Mouse (Mus musculus): ENCODE results near the gene Dusp15. TPM values are rescaled to one million over a fixed set of nuclear protein-coding genes. Genes with fewer than 3 reads are reported as not detected.

Gene Dusp15
- total RNA-seq (2015; ENCODE audit: low replicate concordance) (not detected in 2 replicates), total RNA-seq (2017; ENCODE audit: low replicate concordance) (not detected in 2 replicates)

DNA sequence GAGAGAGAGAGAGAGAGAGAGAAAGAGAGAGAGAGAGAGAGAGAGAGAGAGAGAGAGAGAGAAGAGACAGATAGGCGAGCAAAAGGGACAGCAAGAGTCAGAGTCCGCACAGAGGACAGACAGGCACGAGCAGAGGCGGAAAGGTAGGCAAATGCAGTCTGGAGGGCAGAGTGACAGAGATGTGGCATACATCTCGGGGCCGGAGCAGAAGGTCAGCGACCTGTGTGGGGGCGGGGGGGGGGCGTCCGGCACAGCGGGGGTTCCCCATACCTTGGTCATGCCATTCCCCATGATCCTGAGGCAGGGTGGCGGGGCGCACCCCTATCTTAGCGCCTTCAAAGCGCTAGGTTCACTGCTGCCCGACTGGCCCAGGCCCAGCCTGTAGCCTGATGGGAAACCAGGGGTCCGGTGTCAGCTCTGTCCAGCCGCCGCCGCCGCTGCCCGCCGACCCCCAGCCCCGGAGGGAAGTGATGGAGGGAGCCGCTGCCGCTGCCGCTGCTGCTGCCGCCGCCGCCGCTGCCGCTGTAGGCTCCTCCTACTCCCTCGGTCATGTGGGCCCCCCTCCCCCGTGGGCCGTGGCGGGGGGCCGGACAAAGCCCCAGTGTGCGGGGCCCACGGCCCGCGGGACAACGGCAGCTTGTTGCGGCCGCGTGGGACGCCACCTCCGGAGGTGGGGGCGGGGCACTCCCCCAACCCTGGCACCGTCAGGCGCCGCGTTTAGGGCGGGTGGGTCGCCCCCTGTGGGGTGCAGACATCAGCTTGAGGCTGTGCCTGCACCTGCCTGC lies at the start of gene Dusp15:
Dusp15 (minus strand) TSS at position 634 of the 785 bp plus-strand sequence.
- ATAC-seq (replicated peaks; ENCODE audit: low FRiP score, poor library complexity, severe bottlenecking) = no peak

DNA sequence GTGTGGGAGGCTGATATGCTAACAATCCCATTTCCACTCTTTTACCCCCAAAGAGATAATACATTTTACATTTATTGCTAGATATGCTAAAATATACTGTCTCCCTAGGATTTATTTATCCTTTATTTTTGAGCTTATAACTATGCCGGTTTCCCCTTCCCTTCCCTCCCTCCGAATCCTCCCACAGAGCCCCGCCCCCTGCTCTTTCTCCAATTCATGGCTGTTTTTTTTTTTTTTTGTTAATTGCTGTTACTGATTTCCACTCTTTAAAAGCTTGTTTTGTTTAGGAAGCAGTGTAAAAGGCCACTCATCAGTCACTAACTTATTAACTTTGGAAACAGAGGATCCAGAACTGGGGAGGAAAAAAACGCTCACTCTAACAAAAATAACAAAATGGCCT lies 45.5 kb upstream of the Dusp15 start:
- no peak for ATAC-seq (replicated peaks; ENCODE audit: low FRiP score, poor library complexity, severe bottlenecking)

DNA sequence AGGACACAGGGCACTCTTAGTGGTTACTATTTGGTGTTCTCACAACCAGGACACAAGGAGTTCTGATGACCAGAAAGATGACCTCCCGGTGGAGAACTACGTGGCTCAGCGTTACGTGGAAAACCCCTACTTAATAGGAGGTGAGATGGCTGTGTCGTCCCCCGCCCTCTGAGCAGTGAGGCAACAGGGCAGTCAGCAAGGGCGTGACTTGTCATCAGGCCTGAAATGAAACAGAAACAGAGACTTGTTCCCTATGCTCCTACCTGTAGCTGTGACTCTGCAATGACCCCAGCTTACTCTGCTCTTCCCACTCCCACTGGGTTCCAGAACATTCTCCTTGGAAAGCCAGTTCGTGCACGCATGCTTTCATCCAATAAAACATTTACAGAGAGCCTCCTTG lies 40.0 kb upstream of the Dusp15 start:
- no peak for ATAC-seq (replicated peaks; ENCODE audit: low FRiP score, poor library complexity, severe bottlenecking)

DNA sequence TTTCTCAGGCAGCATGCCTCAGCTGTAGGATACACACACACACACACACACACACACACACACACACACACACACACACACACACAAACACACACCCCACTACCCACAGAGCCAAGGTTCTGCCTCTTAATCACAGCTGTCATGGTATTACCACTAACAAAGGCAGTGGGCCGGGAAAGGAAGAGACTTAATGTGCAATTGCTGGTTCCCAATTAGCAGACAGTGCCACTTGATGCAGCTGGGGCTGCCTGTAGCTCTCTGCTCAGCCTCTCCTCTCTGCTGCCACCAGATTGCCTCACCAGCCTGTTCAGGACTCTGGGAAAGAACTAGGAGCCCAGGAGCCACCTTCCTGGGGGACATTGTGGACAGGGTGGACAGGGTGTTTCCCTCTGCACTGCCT lies 34.1 kb upstream of the Dusp15 start:
- no peak for ATAC-seq (replicated peaks; ENCODE audit: low FRiP score, poor library complexity, severe bottlenecking)

DNA sequence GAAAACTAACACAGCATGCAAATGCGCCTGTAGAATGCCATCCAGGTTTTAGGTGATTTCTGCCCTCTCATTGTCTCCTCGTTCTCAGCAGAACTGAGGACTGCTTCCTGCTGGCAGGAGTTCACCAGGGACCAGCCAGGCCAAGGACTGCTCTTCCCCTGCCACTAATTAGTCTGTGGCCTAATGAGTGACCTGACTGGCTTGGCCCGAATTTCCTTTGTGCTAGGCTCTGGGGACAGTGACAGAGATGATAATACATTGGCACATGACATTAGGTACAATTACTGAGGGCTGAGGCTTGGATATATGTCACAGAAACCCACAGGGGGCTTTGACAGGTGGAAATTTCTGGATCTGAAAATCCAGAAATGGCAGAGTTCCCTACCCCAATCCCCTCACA lies 25.5 kb upstream of the Dusp15 start:
- no peak for ATAC-seq (replicated peaks; ENCODE audit: low FRiP score, poor library complexity, severe bottlenecking)

- no peak for ATAC-seq (replicated peaks; ENCODE audit: low FRiP score, poor library complexity, severe bottlenecking)
These were observed 14.1 kb upstream of the Dusp15 start for GRCm38 (mm10) chr2:152965555-152965954.

DNA sequence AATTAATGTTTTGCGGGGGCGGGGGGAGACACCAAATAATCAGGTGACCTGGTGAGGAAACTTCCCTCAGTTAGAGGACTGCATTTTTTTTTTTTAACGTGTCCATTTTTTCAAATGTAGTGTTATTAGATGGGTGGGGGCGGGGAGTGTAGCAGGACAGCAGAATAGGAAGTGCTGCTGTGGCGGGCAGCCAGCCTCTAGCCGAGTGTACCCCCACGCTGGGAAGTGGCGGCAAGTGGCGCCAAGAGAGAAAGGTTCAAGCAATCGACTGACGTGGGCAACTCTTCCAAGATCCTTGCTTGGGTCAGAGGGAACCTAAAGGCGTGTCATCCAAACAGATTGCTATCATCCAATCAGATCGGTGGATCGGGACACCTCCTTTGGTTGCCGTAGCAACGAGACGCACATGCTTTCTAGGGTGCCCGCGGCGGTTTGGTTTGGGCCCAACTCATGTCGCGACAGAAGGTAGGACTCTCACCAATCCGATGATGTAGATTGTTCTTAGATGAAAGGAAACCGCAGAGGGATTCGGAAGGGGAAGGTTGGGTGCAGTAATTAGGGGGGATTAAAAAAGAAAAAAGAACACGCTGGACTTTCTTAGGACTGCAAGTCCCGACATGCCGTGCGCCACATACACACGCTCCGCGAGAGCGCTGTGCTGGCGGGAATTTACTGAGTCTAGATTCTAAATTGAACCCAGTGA lies 10.7 kb upstream of the Dusp15 start, which contains the start of gene Ttll9:
Ttll9 (plus strand) TSS at position 395 of the 703 bp plus-strand sequence.
- ATAC-seq (replicated peaks; ENCODE audit: low FRiP score, poor library complexity, severe bottlenecking) = no peak

- ATAC-seq (replicated peaks; ENCODE audit: low FRiP score, poor library complexity, severe bottlenecking) = no peak
These were observed 6.6 kb upstream of the Dusp15 start for GRCm38 (mm10) chr2:152958116-152958515.

DNA sequence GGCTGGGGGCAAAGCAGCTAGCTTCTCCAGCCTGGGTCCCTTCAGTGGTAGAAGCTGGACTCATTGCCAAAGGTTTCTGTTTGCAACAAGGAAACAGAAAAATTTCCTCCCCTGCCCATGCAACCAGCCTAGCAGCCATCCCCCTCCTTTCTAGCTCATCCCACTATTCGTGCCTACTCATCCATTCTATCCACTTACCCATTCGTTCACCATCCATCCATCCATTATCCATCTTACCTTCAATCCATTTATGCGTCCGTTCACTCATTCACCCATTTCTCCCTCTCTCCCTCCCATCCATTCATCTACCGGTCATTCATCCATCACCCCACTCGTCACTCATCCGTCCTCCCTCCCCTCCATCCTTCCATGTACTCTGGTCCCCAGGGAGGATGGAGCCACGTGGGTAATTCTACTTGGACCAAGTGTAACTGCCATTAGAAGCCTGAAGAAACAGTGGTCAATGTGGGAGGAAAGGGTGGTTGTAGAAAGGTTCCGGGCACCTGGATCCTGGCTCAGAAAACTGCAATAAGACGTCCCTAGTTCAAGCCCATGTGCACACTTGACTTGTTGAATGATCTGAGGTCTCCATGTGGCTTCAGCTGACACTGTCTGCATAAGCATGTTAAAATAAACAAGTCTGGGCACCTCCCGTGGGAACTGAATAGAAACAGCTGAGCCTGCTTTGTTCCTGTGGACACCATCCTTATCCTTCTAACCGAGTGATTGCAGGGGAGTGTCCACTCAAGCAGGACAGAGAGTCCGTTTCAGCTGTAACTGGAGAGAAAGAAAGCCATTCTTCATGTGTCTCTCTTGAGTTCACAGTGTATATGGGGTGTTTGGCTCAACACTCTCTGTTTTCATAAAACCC lies 587 bp upstream of the Dusp15 start:
- no peak for ATAC-seq (replicated peaks; ENCODE audit: low FRiP score, poor library complexity, severe bottlenecking)

DNA sequence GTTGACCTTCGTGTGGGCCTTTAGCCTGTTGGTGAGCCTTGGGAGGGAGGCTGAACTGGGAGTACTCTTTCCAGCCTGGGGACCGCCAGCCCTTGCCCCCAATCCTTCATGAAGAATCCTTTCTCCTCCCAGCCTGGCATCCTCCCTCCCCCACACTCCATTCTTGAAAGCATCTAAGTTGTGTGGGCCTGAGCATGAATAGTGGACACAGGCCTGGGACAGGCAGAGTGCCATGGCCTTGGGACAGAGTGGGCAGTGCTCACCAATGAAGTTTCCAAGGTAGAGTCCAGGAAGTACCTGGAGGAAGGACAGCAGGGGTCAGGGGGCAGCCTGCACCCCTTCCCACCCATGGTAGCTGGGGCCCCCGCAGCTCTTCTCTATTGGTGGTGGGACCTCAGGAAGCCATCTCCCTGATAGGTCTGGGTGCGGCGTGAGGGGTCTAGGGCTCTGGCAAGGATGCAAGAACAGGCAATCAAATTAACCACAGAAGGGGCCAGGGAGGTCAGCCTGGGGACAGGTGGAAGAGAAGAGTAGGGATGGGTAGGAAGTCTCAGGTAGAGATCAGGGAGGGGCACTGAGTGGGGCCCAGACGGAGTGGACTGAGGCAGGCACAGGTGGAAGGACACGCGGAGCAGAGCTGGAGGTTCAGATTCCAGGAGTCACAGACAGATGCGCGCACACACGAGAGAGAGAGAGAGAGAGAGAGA lies 987 bp downstream of the Dusp15 start:
- ATAC-seq (replicated peaks; ENCODE audit: low FRiP score, poor library complexity, severe bottlenecking) = no peak

GRCm38 (mm10) chr2:152948438-152949020 lies 3.0 kb downstream of the Dusp15 start:
- no peak for ATAC-seq (replicated peaks; ENCODE audit: low FRiP score, poor library complexity, severe bottlenecking)

DNA sequence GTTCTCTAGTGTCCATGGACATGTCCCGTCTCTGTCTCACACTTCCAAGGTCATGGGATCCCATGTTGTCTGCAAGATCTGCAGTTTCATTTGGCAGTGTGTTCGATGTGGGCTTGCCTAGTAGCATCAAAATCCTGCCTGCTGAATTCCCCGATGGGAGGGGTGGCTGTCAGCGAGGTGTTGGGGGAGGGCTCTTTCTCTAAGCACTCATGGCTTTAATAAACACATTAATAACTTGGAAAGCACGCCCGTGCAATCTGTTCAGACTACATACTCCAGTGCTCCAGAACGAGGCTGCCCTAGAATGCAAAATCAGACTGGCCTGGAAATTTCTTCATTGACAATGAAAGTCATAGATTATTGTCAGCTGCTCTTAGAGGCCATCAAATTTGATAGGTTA lies 4.4 kb downstream of the Dusp15 start:
- ATAC-seq (replicated peaks; ENCODE audit: low FRiP score, poor library complexity, severe bottlenecking) = no peak

- no peak for ATAC-seq (replicated peaks; ENCODE audit: low FRiP score, poor library complexity, severe bottlenecking)
These were observed 7.5 kb downstream of the Dusp15 start for GRCm38 (mm10) chr2:152944013-152944412.

DNA sequence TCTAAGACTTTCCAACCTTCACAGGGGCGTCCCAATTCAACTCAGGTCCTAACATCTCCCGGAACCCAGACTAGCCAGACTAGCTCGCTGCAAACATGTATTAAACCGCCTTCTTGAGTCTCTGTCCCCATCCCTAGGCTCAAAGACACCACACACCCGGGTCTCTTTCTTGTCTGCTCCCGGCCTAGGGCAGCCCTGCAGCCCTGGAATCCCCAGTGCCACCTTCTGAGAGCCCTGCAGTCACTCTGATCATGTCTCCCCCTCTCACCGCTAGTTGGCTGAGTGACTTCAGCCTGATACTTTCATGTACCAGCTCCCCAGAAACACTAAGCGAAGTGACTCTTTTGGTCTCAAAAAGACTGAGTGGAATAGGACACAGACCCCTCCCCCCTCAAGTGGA lies 7.9 kb downstream of the Dusp15 start:
- no peak for ATAC-seq (replicated peaks; ENCODE audit: low FRiP score, poor library complexity, severe bottlenecking)

GRCm38 (mm10) chr2:152942898-152943515 lies 8.5 kb downstream of the Dusp15 start:
- no peak for ATAC-seq (replicated peaks; ENCODE audit: low FRiP score, poor library complexity, severe bottlenecking)

DNA sequence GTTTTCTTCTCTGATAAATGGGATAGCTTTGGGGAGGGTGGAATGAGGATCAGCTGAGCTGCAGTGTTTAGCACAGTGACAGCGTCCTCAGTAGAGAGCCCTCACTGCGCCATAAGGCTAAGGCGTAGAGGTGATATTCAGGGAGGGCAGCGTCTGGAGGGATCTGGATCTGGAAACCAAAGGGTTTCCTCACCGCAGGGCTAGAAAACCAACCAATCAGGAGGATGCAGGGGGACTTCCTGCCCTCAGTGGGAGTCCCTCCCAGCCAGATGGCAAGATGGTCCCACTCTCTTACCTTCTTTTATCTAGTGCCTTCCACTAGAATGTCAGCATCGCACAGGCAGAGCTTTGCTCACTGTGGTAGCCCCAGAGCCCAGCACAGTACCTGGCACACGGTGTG lies 9.7 kb downstream of the Dusp15 start:
- ATAC-seq (replicated peaks; ENCODE audit: low FRiP score, poor library complexity, severe bottlenecking) = no peak

DNA sequence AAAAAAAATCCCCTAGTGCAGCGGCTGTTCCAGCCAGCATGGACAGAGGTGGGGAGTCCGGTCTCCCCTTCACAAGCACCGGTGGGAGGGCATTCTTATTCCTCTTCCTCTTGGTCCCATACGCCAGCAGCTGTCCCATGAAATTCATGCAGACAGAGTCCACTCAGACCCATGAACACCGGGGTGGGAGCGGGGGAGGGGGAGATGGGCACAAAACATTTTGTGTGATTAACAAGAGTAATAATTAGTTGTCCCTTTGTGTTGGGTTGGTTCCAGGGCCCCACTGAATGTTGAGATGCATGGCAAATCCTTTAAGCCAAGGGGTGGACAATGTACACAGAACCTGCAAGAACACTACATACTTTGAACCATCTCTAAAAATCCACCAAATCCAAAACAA lies 10.4 kb downstream of the Dusp15 start:
- no peak for ATAC-seq (replicated peaks; ENCODE audit: low FRiP score, poor library complexity, severe bottlenecking)

DNA sequence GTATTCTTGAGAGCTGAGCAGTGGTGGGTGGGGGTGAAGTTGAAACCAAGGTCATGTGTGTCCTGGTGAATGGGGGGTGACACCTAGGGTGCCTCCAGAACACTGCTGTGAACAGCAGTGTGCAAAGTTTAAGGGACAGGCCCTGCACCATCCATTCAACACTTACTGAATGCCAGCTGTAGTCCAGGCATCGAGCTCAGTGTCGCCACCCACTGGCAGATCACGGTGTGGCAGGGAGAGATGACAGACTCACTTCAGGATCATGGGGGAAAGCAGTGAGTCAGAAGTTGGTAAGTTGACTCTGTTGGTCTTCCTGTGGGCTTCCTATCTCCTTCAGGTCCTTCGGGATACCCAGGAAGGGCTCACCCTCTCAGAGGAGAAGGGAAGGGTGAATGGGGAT lies 11.7 kb downstream of the Dusp15 start:
- no peak for ATAC-seq (replicated peaks; ENCODE audit: low FRiP score, poor library complexity, severe bottlenecking)

DNA sequence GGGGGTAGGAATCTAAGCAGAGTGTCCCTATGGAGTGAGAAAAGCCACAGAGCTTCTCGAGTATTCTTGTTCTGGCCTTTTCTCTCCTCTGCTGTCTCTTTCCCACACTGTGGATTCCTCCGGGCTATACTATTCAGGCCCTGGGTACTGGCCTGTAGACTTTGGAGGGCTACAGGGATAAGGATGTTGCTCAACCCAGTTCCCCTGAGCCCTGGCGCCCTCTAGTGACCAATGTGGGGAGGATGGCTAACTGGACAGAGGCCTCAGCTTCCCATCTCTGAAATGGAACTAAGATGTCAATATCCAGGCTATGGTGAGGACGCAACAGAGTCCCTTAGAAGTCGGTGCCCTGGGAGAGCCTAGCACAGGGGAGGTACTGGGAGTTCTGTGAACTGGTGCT lies 17.9 kb downstream of the Dusp15 start:
- no peak for ATAC-seq (replicated peaks; ENCODE audit: low FRiP score, poor library complexity, severe bottlenecking)
